Mouse (Mus musculus) bone marrow macrophage, adult 2 months (primary cell): ENCODE data around the gene Pidd1.

Source experiments
- CTCF ChIP-seq: IDR thresholded peaks from 2 replicates; pipeline ENCODE4 v1.5.1; 2012; ENCODE audit warnings: low read depth, mild to moderate bottlenecking, low read length, moderate library complexity
- POLR2A ChIP-seq: IDR thresholded peaks from 2 replicates; pipeline ENCODE4 v1.6.1; 2012; ENCODE audit warnings: mild to moderate bottlenecking, low read depth, low read length, borderline replicate concordance

DNA sequence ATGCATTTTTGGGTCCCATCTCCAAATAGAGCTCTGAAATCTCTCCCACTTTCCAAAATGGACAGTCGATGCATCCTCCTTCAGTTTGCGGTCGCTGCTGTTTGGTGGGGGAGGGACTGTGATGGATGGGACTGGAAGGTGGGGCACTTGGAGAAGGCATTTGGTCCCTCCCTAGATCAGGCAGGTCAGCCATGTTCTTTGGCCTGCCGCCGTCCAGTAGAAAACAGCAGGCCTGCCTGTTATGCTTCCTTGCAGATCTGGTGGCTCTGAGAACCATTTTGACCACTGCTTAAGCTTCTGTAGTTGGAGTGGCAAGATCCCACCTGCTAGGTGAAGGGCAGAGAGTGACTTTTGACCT lies 24.3 kb upstream of the Pidd1 start:
- TF ChIP-seq POLR2A = no peak
- no peak for TF ChIP-seq CTCF
